Mouse (Mus musculus): ENCODE measurements at regions not wholly inside any gene's neighbourhood (a gene's known extent, or its start where the extent isn't known, plus 50 kb on each side); places are given as distances from the start of the nearest gene placed in this dataset.

DNA sequence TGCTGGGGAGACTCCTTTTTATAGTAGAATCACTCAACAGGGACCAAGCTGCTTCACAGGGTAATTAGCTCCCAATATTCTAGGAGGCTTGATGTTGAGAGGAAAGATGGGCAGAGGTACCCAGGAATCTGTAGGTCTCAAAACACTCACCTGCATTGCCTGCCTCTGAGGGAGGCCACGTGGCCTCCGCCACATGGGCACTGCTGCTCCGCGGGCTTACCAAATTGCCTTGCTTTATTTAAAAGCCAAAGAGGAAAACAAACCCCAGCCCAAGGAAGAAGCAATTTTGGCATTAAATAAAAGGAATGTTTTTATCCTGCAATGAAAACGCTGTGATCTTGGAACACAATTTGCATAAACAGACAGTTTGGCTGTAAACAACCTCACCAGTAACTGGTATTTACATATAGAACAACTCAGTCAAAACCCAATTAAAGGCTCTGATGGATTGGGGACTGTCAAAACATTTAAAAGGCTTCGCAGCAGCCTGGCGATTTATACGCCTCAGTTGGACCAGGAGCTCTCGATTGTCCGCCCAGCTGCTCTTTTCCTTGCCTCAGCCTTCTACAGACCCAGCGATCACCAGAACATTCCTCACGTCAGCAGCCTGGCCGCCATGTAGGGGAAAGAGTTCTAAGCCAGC is 259.3 kb upstream of the Kdm8 start:
- no peak overlapping the region for H3ac ChIP-seq (ENCODE audit: control insufficient read depth, insufficient read length, low read depth)
- TF ChIP-seq FOSL1 (IDR thresholded peaks at IDR 0.05; ENCODE audit: insufficient read depth, low read length, poor library complexity, severe bottlenecking) (no peak), CEBPB (IDR thresholded peaks at IDR 0.05; ENCODE audit: low read depth) (no peak), USF1 (IDR thresholded peaks at IDR 0.05; ENCODE audit: low read depth) (no peak), CTCF (IDR thresholded peaks at IDR 0.05; ENCODE audit: control insufficient read depth, insufficient read depth, insufficient read length) (no peak), MYOG (IDR thresholded peaks at IDR 0.05; ENCODE audit: control insufficient read depth, extremely low read depth, insufficient read length) (no peak), MAX (IDR thresholded peaks at IDR 0.05) (no peak), MYOD1 (IDR thresholded peaks at IDR 0.05; ENCODE audit: control insufficient read depth, insufficient read length, low read depth) (no peak)
- H3K79me3 ChIP-seq (ENCODE audit: low read depth): no peaks in the 10 kb centered on the region
- H3K79me2 ChIP-seq (ENCODE audit: control insufficient read depth, insufficient read depth): no peaks in the 10 kb centered on the region
- no peak overlapping the region for H3K4me3 ChIP-seq (ENCODE audit: insufficient read depth, poor library complexity, severe bottlenecking)
- H3K27me3 ChIP-seq (ENCODE audit: control insufficient read depth, insufficient read depth, insufficient read length): no peaks in the 10 kb centered on the region
- H3K36me3 ChIP-seq (ENCODE audit: control insufficient read depth, insufficient read depth): no peaks in the 10 kb centered on the region

- Histone ChIP-seq H3K36me3 (ENCODE audit: control insufficient read depth, insufficient read depth) (no peaks in the 10 kb centered on the region), H3K79me3 (ENCODE audit: low read depth) (no peaks in the 10 kb centered on the region), H3K27me3 (ENCODE audit: control insufficient read depth, insufficient read depth, insufficient read length) (no peaks in the 10 kb centered on the region), H3K79me2 (ENCODE audit: control insufficient read depth, insufficient read depth) (no peaks in the 10 kb centered on the region), H3ac (ENCODE audit: control insufficient read depth, insufficient read length, low read depth) (no peak overlapping the region), H3K4me3 (ENCODE audit: insufficient read depth, poor library complexity, severe bottlenecking) (no peak overlapping the region)
- TF ChIP-seq USF1 (IDR thresholded peaks at IDR 0.05; ENCODE audit: low read depth): no peak
- TF ChIP-seq MYOG (IDR thresholded peaks at IDR 0.05; ENCODE audit: control insufficient read depth, extremely low read depth, insufficient read length): no peak
- no peak for TF ChIP-seq MAX (IDR thresholded peaks at IDR 0.05)
- TF ChIP-seq FOSL1 (IDR thresholded peaks at IDR 0.05; ENCODE audit: insufficient read depth, low read length, poor library complexity, severe bottlenecking): no peak
- TF ChIP-seq MYOD1 (IDR thresholded peaks at IDR 0.05; ENCODE audit: control insufficient read depth, insufficient read length, low read depth): no peak
- no peak for TF ChIP-seq CTCF (IDR thresholded peaks at IDR 0.05; ENCODE audit: control insufficient read depth, insufficient read depth, insufficient read length)
- TF ChIP-seq CEBPB (IDR thresholded peaks at IDR 0.05; ENCODE audit: low read depth): no peak
Observed at GRCm38 (mm10) chr7:125187011-125187740, 257.3 kb upstream of the Kdm8 start.

GRCm38 (mm10) chr7:125188986-125189385 is 255.5 kb upstream of the Kdm8 start:
- Histone ChIP-seq H3K4me3 (ENCODE audit: insufficient read depth, poor library complexity, severe bottlenecking) (no peak overlapping the region), H3K27me3 (ENCODE audit: control insufficient read depth, insufficient read depth, insufficient read length) (no peaks in the 10 kb centered on the region), H3K79me2 (ENCODE audit: control insufficient read depth, insufficient read depth) (no peaks in the 10 kb centered on the region), H3K79me3 (ENCODE audit: low read depth) (no peaks in the 10 kb centered on the region), H3K36me3 (ENCODE audit: control insufficient read depth, insufficient read depth) (no peaks in the 10 kb centered on the region), H3ac (ENCODE audit: control insufficient read depth, insufficient read length, low read depth) (no peak overlapping the region)
- TF ChIP-seq CEBPB (IDR thresholded peaks at IDR 0.05; ENCODE audit: low read depth): no peak
- no peak for TF ChIP-seq MYOD1 (IDR thresholded peaks at IDR 0.05; ENCODE audit: control insufficient read depth, insufficient read length, low read depth)
- no peak for TF ChIP-seq USF1 (IDR thresholded peaks at IDR 0.05; ENCODE audit: low read depth)
- no peak for TF ChIP-seq FOSL1 (IDR thresholded peaks at IDR 0.05; ENCODE audit: insufficient read depth, low read length, poor library complexity, severe bottlenecking)

DNA sequence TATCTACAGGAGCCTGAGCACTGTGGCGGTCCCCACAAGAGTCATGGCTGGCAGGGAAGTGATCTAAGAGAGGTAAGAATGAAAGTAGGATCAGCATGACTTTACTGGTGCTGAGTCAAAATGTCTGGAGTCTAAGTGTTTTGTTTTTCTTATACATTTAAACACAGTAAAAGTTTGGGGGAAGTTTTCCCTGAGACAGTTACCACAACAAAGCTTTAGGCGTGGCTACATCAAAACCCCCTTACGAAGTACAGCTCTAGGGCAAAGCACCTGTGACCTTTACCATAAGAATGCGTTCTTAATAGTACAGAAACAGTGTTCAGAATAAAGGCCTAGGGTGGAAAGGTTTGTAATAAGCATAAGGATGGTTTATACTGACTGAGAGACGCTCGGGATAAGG is 254.4 kb upstream of the Kdm8 start:
- no peak overlapping the region for H3K4me3 ChIP-seq (ENCODE audit: insufficient read depth, poor library complexity, severe bottlenecking)
- H3K79me2 ChIP-seq (ENCODE audit: control insufficient read depth, insufficient read depth): no peaks in the 10 kb centered on the region
- no peaks in the 10 kb centered on the region for H3K79me3 ChIP-seq (ENCODE audit: low read depth)
- no peak overlapping the region for H3ac ChIP-seq (ENCODE audit: control insufficient read depth, insufficient read length, low read depth)
- TF ChIP-seq MAX (IDR thresholded peaks at IDR 0.05) (no peak), FOSL1 (IDR thresholded peaks at IDR 0.05; ENCODE audit: insufficient read depth, low read length, poor library complexity, severe bottlenecking) (no peak), MYOG (IDR thresholded peaks at IDR 0.05; ENCODE audit: control insufficient read depth, extremely low read depth, insufficient read length) (no peak), CEBPB (IDR thresholded peaks at IDR 0.05; ENCODE audit: low read depth) (no peak), USF1 (IDR thresholded peaks at IDR 0.05; ENCODE audit: low read depth) (no peak), MYOD1 (IDR thresholded peaks at IDR 0.05; ENCODE audit: control insufficient read depth, insufficient read length, low read depth) (no peak), CTCF (IDR thresholded peaks at IDR 0.05; ENCODE audit: control insufficient read depth, insufficient read depth, insufficient read length) (no peak)
- no peaks in the 10 kb centered on the region for H3K36me3 ChIP-seq (ENCODE audit: control insufficient read depth, insufficient read depth)
- H3K27me3 ChIP-seq (ENCODE audit: control insufficient read depth, insufficient read depth, insufficient read length): no peaks in the 10 kb centered on the region

DNA sequence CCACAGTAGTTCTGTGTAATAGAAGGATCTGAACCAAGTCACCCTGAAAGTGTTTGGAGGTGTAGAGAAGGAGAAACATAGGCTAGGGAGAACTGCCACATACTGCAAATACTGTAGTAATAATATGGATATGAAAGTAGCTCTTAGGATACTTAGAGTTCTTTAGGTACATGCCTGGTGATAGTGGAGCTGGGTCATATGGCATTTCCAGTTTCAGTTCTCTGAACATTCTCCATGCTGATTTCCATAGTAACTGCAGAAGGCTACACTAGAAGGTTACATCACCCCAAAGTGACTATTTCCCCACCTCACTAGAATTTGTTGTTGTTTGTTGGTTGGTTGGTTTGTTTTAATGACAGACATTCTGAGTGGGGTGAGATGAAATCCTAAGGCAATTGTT is 253.2 kb upstream of the Kdm8 start:
- H3K79me3 ChIP-seq (ENCODE audit: low read depth): no peaks in the 10 kb centered on the region
- TF ChIP-seq CTCF (IDR thresholded peaks at IDR 0.05; ENCODE audit: control insufficient read depth, insufficient read depth, insufficient read length) (no peak), MAX (IDR thresholded peaks at IDR 0.05) (no peak), CEBPB (IDR thresholded peaks at IDR 0.05; ENCODE audit: low read depth) (no peak), USF1 (IDR thresholded peaks at IDR 0.05; ENCODE audit: low read depth) (no peak), MYOG (IDR thresholded peaks at IDR 0.05; ENCODE audit: control insufficient read depth, extremely low read depth, insufficient read length) (no peak), MYOD1 (IDR thresholded peaks at IDR 0.05; ENCODE audit: control insufficient read depth, insufficient read length, low read depth) (no peak), FOSL1 (IDR thresholded peaks at IDR 0.05; ENCODE audit: insufficient read depth, low read length, poor library complexity, severe bottlenecking) (no peak)
- no peak overlapping the region for H3ac ChIP-seq (ENCODE audit: control insufficient read depth, insufficient read length, low read depth)
- no peak overlapping the region for H3K4me3 ChIP-seq (ENCODE audit: insufficient read depth, poor library complexity, severe bottlenecking)
- no peaks in the 10 kb centered on the region for H3K36me3 ChIP-seq (ENCODE audit: control insufficient read depth, insufficient read depth)
- no peaks in the 10 kb centered on the region for H3K27me3 ChIP-seq (ENCODE audit: control insufficient read depth, insufficient read depth, insufficient read length)
- H3K79me2 ChIP-seq (ENCODE audit: control insufficient read depth, insufficient read depth): no peaks in the 10 kb centered on the region

All from C2C12 (cell line).